Mouse (Mus musculus): Measurements from ENCODE around the gene Ighmbp2. TPM values are rescaled to one million over a fixed set of nuclear protein-coding genes. Genes with fewer than 3 reads are reported as not detected.
A peak's percentile ranks its signal among the peaks of the same experiment; 100 is the strongest.
"Not testable (repeated sequence)": the region's sequence is repeated elsewhere in the genome, so short reads cannot be mapped to it uniquely, and the experiment has no call there.

Ighmbp2 gene
- total and polyA plus RNA-seq, 2 experiments from 2014 or later: 8.6 to 11.5 TPM

- 86% methylated on average over 12 of the region's 12 CpGs for WGBS
- Histone ChIP-seq H3K4me3 (ENCODE audit: low read length) (no peak overlapping the region), H3K9me3 (ENCODE audit: low read length) (no peaks in the 10 kb centered on the region), H3K4me1 (ENCODE audit: insufficient read depth, low read length) (no peaks in the 10 kb centered on the region), H3K27ac (no peak overlapping the region), H3K27me3 (ENCODE audit: insufficient read depth, low read length) (no peaks in the 10 kb centered on the region), H3K36me3 (ENCODE audit: insufficient read depth, low read length) (peaks cover 46% of the 10 kb centered on the region), H3K9ac (replicated peaks; ENCODE audit: low read length) (no peak overlapping the region), H3K4me2 (ENCODE audit: low read depth, low read length) (no peak overlapping the region)
- DNase-seq (ENCODE audit: low spot score) (no peak), ATAC-seq (peak; percentile 27; the same call in 1 of the 2 replicates)
- TF ChIP-seq CTCF (IDR thresholded peaks at IDR 0.05; ENCODE audit: low read depth): no peak
These were observed 20.9 kb downstream of the Ighmbp2 start for GRCm38 (mm10) chr19:3261764-3262525.

- H3K4me2 ChIP-seq (ENCODE audit: low read depth, low read length): no peak overlapping the region
- H3K9me3 ChIP-seq (ENCODE audit: low read length): no peaks in the 10 kb centered on the region
- DNase-seq (ENCODE audit: low spot score) (no peak), ATAC-seq (no peak; the same call in 1 of the 2 replicates)
- no peaks in the 10 kb centered on the region for H3K4me1 ChIP-seq (ENCODE audit: insufficient read depth, low read length)
- H3K27ac ChIP-seq: no peak overlapping the region
- H3K4me3 ChIP-seq (ENCODE audit: low read length): no peak overlapping the region
- no peak overlapping the region for H3K9ac ChIP-seq (replicated peaks; ENCODE audit: low read length)
- 94% methylated on average over 7 of the region's 7 CpGs for WGBS
- H3K27me3 ChIP-seq (ENCODE audit: insufficient read depth, low read length): no peaks in the 10 kb centered on the region
- peaks cover 43% of the 10 kb centered on the region for H3K36me3 ChIP-seq (ENCODE audit: insufficient read depth, low read length)
- TF ChIP-seq CTCF (IDR thresholded peaks at IDR 0.05; ENCODE audit: low read depth): no peak
These were observed 21.5 kb downstream of the Ighmbp2 start for GRCm38 (mm10) chr19:3261336-3261735.

- Histone ChIP-seq H3K9ac (replicated peaks; ENCODE audit: low read length) (no peak overlapping the region), H3K27me3 (ENCODE audit: insufficient read depth, low read length) (no peaks in the 10 kb centered on the region), H3K4me1 (ENCODE audit: insufficient read depth, low read length) (no peaks in the 10 kb centered on the region), H3K36me3 (ENCODE audit: insufficient read depth, low read length) (peaks cover 36% of the 10 kb centered on the region), H3K27ac (no peak overlapping the region), H3K9me3 (ENCODE audit: low read length) (no peaks in the 10 kb centered on the region), H3K4me3 (ENCODE audit: low read length) (no peak overlapping the region), H3K4me2 (ENCODE audit: low read depth, low read length) (no peak overlapping the region)
- WGBS: 95% methylated on average over 3 of the region's 3 CpGs
- TF ChIP-seq CTCF (IDR thresholded peaks at IDR 0.05; ENCODE audit: low read depth): no peak
- ATAC-seq (no peak), DNase-seq (ENCODE audit: low spot score) (no peak)
These were observed 22.2 kb downstream of the Ighmbp2 start for GRCm38 (mm10) chr19:3260591-3260990.

GRCm38 (mm10) chr19:3260016-3260415 is 22.8 kb downstream of the Ighmbp2 start:
- Histone ChIP-seq H3K27me3 (ENCODE audit: insufficient read depth, low read length) (no peaks in the 10 kb centered on the region), H3K9ac (replicated peaks; ENCODE audit: low read length) (no peak overlapping the region), H3K27ac (no peak overlapping the region), H3K9me3 (ENCODE audit: low read length) (no peaks in the 10 kb centered on the region), H3K4me2 (ENCODE audit: low read depth, low read length) (no peak overlapping the region), H3K36me3 (ENCODE audit: insufficient read depth, low read length) (peaks cover 33% of the 10 kb centered on the region), H3K4me3 (ENCODE audit: low read length) (no peak overlapping the region), H3K4me1 (ENCODE audit: insufficient read depth, low read length) (no peaks in the 10 kb centered on the region)
- 93% methylated on average over 8 of the region's 8 CpGs for WGBS
- ATAC-seq (no peak), DNase-seq (ENCODE audit: low spot score) (no peak)
- TF ChIP-seq CTCF (IDR thresholded peaks at IDR 0.05; ENCODE audit: low read depth): no peak

GRCm38 (mm10) chr19:3225261-3225660 is 57.6 kb downstream of the Ighmbp2 start:
- not testable (repeated sequence) for H3K9me3 ChIP-seq (ENCODE audit: low read length); H3K27ac ChIP-seq; H3K9ac ChIP-seq (replicated peaks; ENCODE audit: low read length); H3K27me3 ChIP-seq (ENCODE audit: insufficient read depth, low read length); ATAC-seq; H3K4me2 ChIP-seq (ENCODE audit: low read depth, low read length); DNase-seq (ENCODE audit: low spot score); H3K4me3 ChIP-seq (ENCODE audit: low read length); H3K4me1 ChIP-seq (ENCODE audit: insufficient read depth, low read length); H3K36me3 ChIP-seq (ENCODE audit: insufficient read depth, low read length)
- WGBS: 75% methylated on average over 3 of the region's 6 CpGs

- H3K4me1 ChIP-seq (ENCODE audit: insufficient read depth, low read length); H3K9me3 ChIP-seq (ENCODE audit: low read length); H3K9ac ChIP-seq (replicated peaks; ENCODE audit: low read length); ATAC-seq; DNase-seq (ENCODE audit: low spot score); H3K4me3 ChIP-seq (ENCODE audit: low read length); H3K4me2 ChIP-seq (ENCODE audit: low read depth, low read length); H3K27ac ChIP-seq; H3K36me3 ChIP-seq (ENCODE audit: insufficient read depth, low read length); H3K27me3 ChIP-seq (ENCODE audit: insufficient read depth, low read length): not testable (repeated sequence)
- 81% methylated on average over 1 of the region's 1 CpGs for WGBS
These were observed 67.9 kb downstream of the Ighmbp2 start for GRCm38 (mm10) chr19:3214937-3215336.

Small RNAs within 50 kb of the gene (microRNA-seq; reads per million reads assigned to microRNA genes)
- 0 to 0.88 reads per million in 2 experiments for gene Mir6984

Other genes with a start within 250 kb of the Ighmbp2 start
- 62.2 and 65.7 TPM in 2 replicates for gene Mrpl21, start 116 bp downstream of the Ighmbp2 start, total RNA-seq (2014; rRNA removed)
- gene Mrpl21, start 116 bp downstream of the Ighmbp2 start, polyA plus RNA-seq (2015; fragmentation: Nextera tagmentation; extraction: Ambion mirVana): 93.8 and 105 TPM in 2 replicates
- 27.7 and 31.1 TPM in 2 replicates for gene Cpt1a, start 39.3 kb upstream of the Ighmbp2 start, total RNA-seq (2014; rRNA removed)
- gene Cpt1a, start 39.3 kb upstream of the Ighmbp2 start, polyA plus RNA-seq (2015; fragmentation: Nextera tagmentation; extraction: Ambion mirVana): 22.3 and 22.4 TPM in 2 replicates
- gene Tesmin, start 105.8 kb upstream of the Ighmbp2 start, total RNA-seq (2014; rRNA removed): 1.3 and 1.5 TPM in 2 replicates
- gene Tesmin, start 105.8 kb upstream of the Ighmbp2 start, polyA plus RNA-seq (2015; fragmentation: Nextera tagmentation; extraction: Ambion mirVana): 0.97 and 1.1 TPM in 2 replicates
- 0.75 and 3.7 TPM in 2 replicates for gene Gal, start 131.5 kb upstream of the Ighmbp2 start, total RNA-seq (2014; rRNA removed)
- gene Gal, start 131.5 kb upstream of the Ighmbp2 start, polyA plus RNA-seq (2015; fragmentation: Nextera tagmentation; extraction: Ambion mirVana): 29.4 and 40.6 TPM in 2 replicates

Data from hindbrain, postnatal 0 days (tissue).